Mouse (Mus musculus) MEL (cell line): ENCODE measurements around the gene Galnt18. TPM values are rescaled to one million over a fixed set of nuclear protein-coding genes. Genes with fewer than 3 reads are reported as not detected.

Source experiments
- DNase-seq: peaks from one replicate; pipeline ENCODE4 v3.0.0; 2011; ENCODE audit warnings: low read depth, low spot score
- H3K27ac ChIP-seq: 2 replicates; pipeline ENCODE4 v1.5.1; 2012; ENCODE audit warnings: low read depth, mild to moderate bottlenecking, control low read depth, low read length, moderate library complexity; ENCODE audit not compliant: control insufficient read depth
- H3K27me3 ChIP-seq, 2 experiments: fragments of 150-350 bp in 1 of 2; sonication (generic) in 1 of 2; 2 replicates each; pipeline ENCODE4 v1.6.1; 2012; ENCODE audit warnings: low read length in 2 of 2, mild to moderate bottlenecking in 2 of 2, improper control_type of control experiment in 1 of 2, moderate library complexity in 1 of 2; ENCODE audit not compliant: insufficient read depth in 2 of 2, control insufficient read depth in 1 of 2
- H3K36me3 ChIP-seq, 2 experiments: 2 replicates each; pipeline ENCODE4 v1.6.1; 2012 to 2014; ENCODE audit warnings: low read length in 2 of 2, improper control_type of control experiment in 1 of 2, inconsistent platforms in 1 of 2, mild to moderate bottlenecking in 1 of 2; ENCODE audit not compliant: insufficient read depth in 2 of 2, control insufficient read depth in 1 of 2
- H3K4me1 ChIP-seq, 2 experiments: fragments of 150-350 bp in 1 of 2; sonication (generic) in 1 of 2; 2 replicates each; pipeline ENCODE4 v1.6.1; 2012; ENCODE audit warnings: low read length in 2 of 2, improper control_type of control experiment in 1 of 2, mild to moderate bottlenecking in 1 of 2; ENCODE audit not compliant: insufficient read depth in 2 of 2, control insufficient read depth in 1 of 2
- H3K4me3 ChIP-seq, 2 experiments: fragments of 150-350 bp in 1 of 2; sonication (generic) in 1 of 2; 2 replicates each; pipeline ENCODE4 v1.5.1; 2012; ENCODE audit warnings: low read depth in 2 of 2, low read length in 2 of 2, mild to moderate bottlenecking in 2 of 2, moderate library complexity in 2 of 2, control low read depth in 1 of 2, improper control_type of control experiment in 1 of 2; ENCODE audit not compliant: control insufficient read depth in 1 of 2, insufficient read depth in 1 of 2
- H3K79me2 ChIP-seq: 2 replicates; pipeline ENCODE4 v1.6.1; 2012; ENCODE audit warnings: mild to moderate bottlenecking, low read length, moderate library complexity; ENCODE audit not compliant: control insufficient read depth, poor library complexity, insufficient read depth
- H3K9ac ChIP-seq: 2 replicates; pipeline ENCODE4 v1.6.1; 2012; ENCODE audit warnings: low read depth, mild to moderate bottlenecking, control low read depth, low read length, moderate library complexity; ENCODE audit not compliant: control insufficient read depth, poor library complexity, severe bottlenecking
- H3K9me3 ChIP-seq: fragments of 150-350 bp; sonication (generic); replicated peaks from 2 replicates; pipeline ENCODE4 v1.6.1; 2012; ENCODE audit warnings: mild to moderate bottlenecking, low read length, improper control_type of control experiment, moderate library complexity; ENCODE audit not compliant: insufficient read depth
- BHLHE40 ChIP-seq: IDR thresholded peaks from 2 replicates; pipeline ENCODE4 v1.6.1; 2012; ENCODE audit warnings: low read depth, mild to moderate bottlenecking, inconsistent platforms, low read length, improper control_type of control experiment, borderline replicate concordance
- CHD2 ChIP-seq: IDR thresholded peaks from 2 replicates; pipeline ENCODE4 v1.6.1; 2011; ENCODE audit warnings: low read length, improper control_type of control experiment
- CTCF ChIP-seq, 3 experiments: IDR thresholded peaks in 2 of 3; conservative IDR thresholded peaks in 1 of 3; 2 replicates each; pipeline ENCODE4 v1.5.1; 2011 to 2012; ENCODE audit warnings: low read length in 3 of 3, low read depth in 2 of 3, mild to moderate bottlenecking in 2 of 3, improper control_type of control experiment in 1 of 3, inconsistent platforms in 1 of 3, mixed read lengths in 1 of 3, moderate library complexity in 1 of 3; ENCODE audit not compliant: control insufficient read depth in 1 of 3, insufficient read depth in 1 of 3, poor library complexity in 1 of 3, severe bottlenecking in 1 of 3
- E2F4 ChIP-seq: IDR thresholded peaks from 2 replicates; pipeline ENCODE4 v1.6.1; 2011; ENCODE audit warnings: low read depth, low read length, improper control_type of control experiment, borderline replicate concordance
- ELF1 ChIP-seq: IDR thresholded peaks from 2 replicates; pipeline ENCODE4 v1.6.1; 2014; ENCODE audit warnings: low read depth, mild to moderate bottlenecking, inconsistent platforms, low read length, improper control_type of control experiment, moderate library complexity
- EP300 ChIP-seq, 2 experiments: IDR thresholded peaks; 2 replicates each; pipeline ENCODE4 v1.6.1; 2011; ENCODE audit warnings: improper control_type of control experiment in 2 of 2, low read length in 2 of 2, low read depth in 1 of 2, mild to moderate bottlenecking in 1 of 2
- MAFK ChIP-seq: IDR thresholded peaks from 2 replicates; pipeline ENCODE4 v1.6.1; 2011; ENCODE audit warnings: low read depth, mild to moderate bottlenecking, low read length, improper control_type of control experiment, borderline replicate concordance
- MAZ ChIP-seq: IDR thresholded peaks from 2 replicates; pipeline ENCODE4 v1.6.1; 2012; ENCODE audit warnings: low read depth, mild to moderate bottlenecking, inconsistent platforms, low read length, improper control_type of control experiment
- MEF2A ChIP-seq: IDR thresholded peaks from 2 replicates; pipeline ENCODE4 v1.6.1; 2014; ENCODE audit warnings: low read depth, mild to moderate bottlenecking, inconsistent platforms, low read length, improper control_type of control experiment; ENCODE audit not compliant: poor library complexity, insufficient replicate concordance, severe bottlenecking; ENCODE audit errors: extremely low read depth
- MYB ChIP-seq: IDR thresholded peaks from 2 replicates; pipeline ENCODE4 v1.6.1; 2011; ENCODE audit warnings: mild to moderate bottlenecking, low read depth, low read length, improper control_type of control experiment
- NRF1 ChIP-seq: IDR thresholded peaks from 2 replicates; pipeline ENCODE4 v1.6.1; 2014; ENCODE audit warnings: low read depth, mild to moderate bottlenecking, inconsistent platforms, low read length, improper control_type of control experiment, moderate library complexity; ENCODE audit not compliant: poor library complexity, insufficient read depth, severe bottlenecking
- POLR2A ChIP-seq, 2 experiments: IDR thresholded peaks; 2 replicates each; pipeline ENCODE4 v1.6.1; 2011 to 2012; ENCODE audit warnings: low read length in 2 of 2, mild to moderate bottlenecking in 2 of 2, control low read depth in 1 of 2, improper control_type of control experiment in 1 of 2, low read depth in 1 of 2, moderate library complexity in 1 of 2; ENCODE audit not compliant: control insufficient read depth in 1 of 2, insufficient read depth in 1 of 2, poor library complexity in 1 of 2
- POLR2AphosphoS2 ChIP-seq: IDR thresholded peaks from 2 replicates; pipeline ENCODE4 v1.6.1; 2011; ENCODE audit warnings: low read length, improper control_type of control experiment
- POLR2AphosphoS5 ChIP-seq: IDR thresholded peaks from 2 replicates; pipeline ENCODE4 v1.6.1; 2012; ENCODE audit warnings: low read depth, borderline replicate concordance, mild to moderate bottlenecking, inconsistent platforms, low read length, moderate library complexity, mixed read lengths
- RAD21 ChIP-seq: IDR thresholded peaks from 2 replicates; pipeline ENCODE4 v1.6.1; 2011; ENCODE audit warnings: mild to moderate bottlenecking, low read depth, low read length, improper control_type of control experiment
- SMC3 ChIP-seq: IDR thresholded peaks from 2 replicates; pipeline ENCODE4 v1.6.1; 2011; ENCODE audit warnings: low read depth, low read length, improper control_type of control experiment
- UBTF ChIP-seq: IDR thresholded peaks from 2 replicates; pipeline ENCODE4 v1.6.1; 2012; ENCODE audit warnings: low read depth, mild to moderate bottlenecking, inconsistent platforms, low read length, improper control_type of control experiment, moderate library complexity, borderline replicate concordance; ENCODE audit not compliant: insufficient read depth
- USF2 ChIP-seq, 2 experiments: IDR thresholded peaks; 2 replicates each; pipeline ENCODE4 v1.6.1; 2011 to 2012; ENCODE audit warnings: improper control_type of control experiment in 2 of 2, low read length in 2 of 2, borderline replicate concordance in 1 of 2, inconsistent platforms in 1 of 2, low read depth in 1 of 2, mild to moderate bottlenecking in 1 of 2; ENCODE audit not compliant: insufficient read depth in 1 of 2
- ZKSCAN1 ChIP-seq: IDR thresholded peaks from 2 replicates; pipeline ENCODE4 v1.6.1; 2012; ENCODE audit warnings: low read depth, mild to moderate bottlenecking, inconsistent platforms, low read length, improper control_type of control experiment, moderate library complexity
- ZNF384 ChIP-seq: IDR thresholded peaks from 2 replicates; pipeline ENCODE4 v1.6.1; 2012; ENCODE audit warnings: low read depth, mild to moderate bottlenecking, inconsistent platforms, low read length, improper control_type of control experiment
- polyA plus RNA-seq, 2 experiments: library from polyadenylated mRNA; stranded (reverse) in 1 of 2; unstranded in 1 of 2; fragments of >175 nt in 1 of 2; fragments of >200 nt in 1 of 2; gene quantifications; 2 replicates each; pipeline versions ENCODE4 v1.2.1 to v1.2.4; 2012; ENCODE audit warnings: low replicate concordance in 2 of 2, low read depth in 1 of 2; ENCODE audit not compliant: insufficient read length in 2 of 2, insufficient read depth in 1 of 2, missing spikeins in 1 of 2
- total RNA-seq: library from RNA; depleted of rRNA; stranded (reverse); fragments of 300-350 nt; gene quantifications from 2 replicates; pipeline ENCODE4 v1.2.3, GENCODE M21; 2012

Galnt18 gene
- total and polyA plus RNA-seq, 3 experiments: not detected

- no peaks in the 10 kb centered on the region for H3K79me2 ChIP-seq
- H3K27ac ChIP-seq: no peak overlapping the region
- H3K36me3 ChIP-seq: no peaks in the 10 kb centered on the region
- no peak overlapping the region for H3K4me3 ChIP-seq
- H3K27me3 ChIP-seq: no peaks in the 10 kb centered on the region
- no peak for TF ChIP-seq NRF1
- no peak for TF ChIP-seq USF2 (IDR thresholded peaks at IDR 0.05; ENCODE audit: borderline replicate concordance in 1 of 2, insufficient read depth in 1 of 2, low read depth in 1 of 2, low read length in 2 of 2)
- no peak for TF ChIP-seq POLR2A (IDR thresholded peaks at IDR 0.05; ENCODE audit: control insufficient read depth in 1 of 2, insufficient read depth in 1 of 2, low read depth in 1 of 2, low read length in 2 of 2, poor library complexity in 1 of 2)
- TF ChIP-seq MAZ: no peak
- TF ChIP-seq, all 39 proteins: peak for 0
- Histone ChIP-seq H3K9me3 (no peaks in the 10 kb centered on the region), H3K4me1 (no peaks in the 10 kb centered on the region), H3K9ac (no peak overlapping the region)
- no peak for DNase-seq
Measured at GRCm38 (mm10) chr7:111777186-111777585, 2.6 kb downstream of the Galnt18 start.

DNA sequence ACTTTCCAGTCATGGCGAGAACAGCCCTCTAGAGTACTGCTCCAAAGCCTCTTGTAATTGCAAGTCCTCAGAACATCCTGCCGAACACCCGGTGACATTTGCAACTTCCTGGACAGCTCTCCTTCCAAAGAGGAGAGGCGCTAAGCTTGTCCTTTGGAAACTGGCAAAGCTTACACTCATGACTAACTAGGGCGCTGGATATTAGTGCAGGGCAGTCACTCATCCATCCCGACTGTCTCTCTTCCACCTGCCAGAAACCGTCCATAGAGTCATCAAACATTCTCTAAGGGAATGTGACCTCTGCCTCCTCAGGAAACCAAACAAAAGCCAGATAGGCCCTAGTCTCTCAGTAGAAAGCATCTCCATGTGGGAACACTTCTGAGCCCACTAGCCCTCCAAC, 3.6 kb downstream of the Galnt18 start:
- H3K4me1 ChIP-seq: no peaks in the 10 kb centered on the region
- no peaks in the 10 kb centered on the region for H3K79me2 ChIP-seq
- H3K36me3 ChIP-seq: no peaks in the 10 kb centered on the region
- no peaks in the 10 kb centered on the region for H3K27me3 ChIP-seq
- DNase-seq: no peak
- no peak overlapping the region for H3K9ac ChIP-seq
- H3K9me3 ChIP-seq: no peaks in the 10 kb centered on the region
- H3K4me3 ChIP-seq: no peak overlapping the region
- TF ChIP-seq ZKSCAN1 (no peak), MAFK (no peak), E2F4 (no peak)
- H3K27ac ChIP-seq: no peak overlapping the region

DNA sequence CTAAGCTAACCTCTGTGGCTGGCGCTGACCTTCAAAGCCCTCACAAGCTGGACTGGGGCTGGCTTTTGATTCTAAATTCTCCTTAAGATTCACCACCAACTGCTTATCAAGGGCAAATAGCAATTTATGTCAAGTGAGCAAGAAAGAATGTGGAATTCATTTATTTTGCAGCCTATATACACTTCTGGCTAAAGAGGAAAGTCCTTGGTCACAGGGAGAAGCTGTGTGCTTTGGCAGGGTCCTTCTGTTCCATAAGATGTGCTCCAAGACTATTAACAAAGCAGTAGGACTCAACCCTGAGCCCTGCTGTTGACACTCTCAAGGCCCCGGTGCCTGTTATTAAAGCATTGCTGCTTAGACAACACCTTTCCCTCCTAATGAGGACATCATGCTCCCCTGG, 7.4 kb downstream of the Galnt18 start:
- Histone ChIP-seq H3K4me3 (no peak overlapping the region), H3K27me3 (no peaks in the 10 kb centered on the region), H3K79me2 (no peaks in the 10 kb centered on the region), H3K4me1 (no peaks in the 10 kb centered on the region), H3K36me3 (no peaks in the 10 kb centered on the region), H3K9ac (no peak overlapping the region), H3K27ac (no peak overlapping the region), H3K9me3 (no peaks in the 10 kb centered on the region)
- DNase-seq: no peak
- TF ChIP-seq POLR2AphosphoS5: no peak
- TF ChIP-seq NRF1: no peak
- TF ChIP-seq MEF2A: no peak
- TF ChIP-seq BHLHE40: no peak
- no peak for TF ChIP-seq POLR2AphosphoS2
- TF ChIP-seq UBTF: no peak
- TF ChIP-seq ELF1: no peak
- TF ChIP-seq CTCF (IDR thresholded peaks at IDR 0.05 in 2 of 3, conservative IDR thresholded peaks at IDR 0.05 in 1 of 3; ENCODE audit: control insufficient read depth in 1 of 3, insufficient read depth in 1 of 3, low read depth in 2 of 3, low read length in 3 of 3, poor library complexity in 1 of 3, severe bottlenecking in 1 of 3): no peak
- no peak for TF ChIP-seq MYB
- TF ChIP-seq ZNF384: no peak
- TF ChIP-seq RAD21: no peak
- no peak for TF ChIP-seq EP300 (IDR thresholded peaks at IDR 0.05; ENCODE audit: low read depth in 1 of 2, low read length in 2 of 2)
- no peak for TF ChIP-seq MAFK
- TF ChIP-seq E2F4: no peak
- TF ChIP-seq SMC3: no peak
- no peak for TF ChIP-seq CHD2
